Mouse (Mus musculus): Measurements from ENCODE around the gene Mamld1.

DNA sequence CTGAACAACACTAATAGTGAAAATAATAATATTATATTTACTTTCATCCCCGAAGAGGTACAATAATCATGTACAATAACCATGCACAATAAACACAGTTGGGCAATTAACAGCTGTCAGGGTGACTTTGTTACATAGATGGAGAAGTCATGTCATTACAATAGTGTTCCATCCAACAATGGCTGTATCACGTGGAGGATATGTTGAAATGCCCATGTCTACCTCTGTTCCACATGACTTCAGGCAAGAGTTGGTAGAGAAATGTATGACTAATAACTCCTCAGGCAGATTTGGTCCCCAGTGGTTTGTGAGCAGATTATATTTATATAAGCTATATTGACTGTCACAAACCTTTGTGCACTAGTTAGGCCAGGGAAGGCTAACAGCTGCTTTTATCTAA lies 154.7 kb downstream of the Mamld1 start:
- TF ChIP-seq CTCF (IDR thresholded peaks at IDR 0.05; ENCODE audit: low read depth, low read length) (no peak), EP300 (IDR thresholded peaks at IDR 0.05; ENCODE audit: insufficient read depth, low read depth, low read length) (no peak)

Measured in ES-Bruce4 (cell line).